Mouse (Mus musculus): ENCODE data around the gene Dnah11. TPM values are rescaled to one million over a fixed set of nuclear protein-coding genes. Genes with fewer than 3 reads are reported as not detected.

The Dnah11 gene
- total and polyA plus RNA-seq, 3 experiments = 0.11 to 0.77 TPM; not detected in 1

GRCm38 (mm10) chr12:118164785-118165184 lies 34.1 kb downstream of the Dnah11 start:
- H3K79me2 ChIP-seq (ENCODE audit: control insufficient read depth, insufficient read depth, low read length, poor library complexity) = no peaks in the 10 kb centered on the region
- H3K4me3 ChIP-seq (ENCODE audit: control insufficient read depth in 1 of 2, insufficient read depth in 1 of 2, low read depth in 2 of 2, low read length in 2 of 2) = no peak overlapping the region
- H3K36me3 ChIP-seq (ENCODE audit: control insufficient read depth in 1 of 2, insufficient read depth in 2 of 2, low read length in 2 of 2) = no peaks in the 10 kb centered on the region
- no peaks in the 10 kb centered on the region for H3K9me3 ChIP-seq (replicated peaks; ENCODE audit: insufficient read depth, low read length)
- no peak for TF ChIP-seq RAD21 (IDR thresholded peaks at IDR 0.05; ENCODE audit: low read depth, low read length)
- TF ChIP-seq JUND (IDR thresholded peaks at IDR 0.05; ENCODE audit: low read depth, low read length) = no peak
- TF ChIP-seq HCFC1 (IDR thresholded peaks at IDR 0.05; ENCODE audit: low read depth, low read length) = no peak
- no peak overlapping the region for H3K27ac ChIP-seq (ENCODE audit: control insufficient read depth, low read depth, low read length)
- H3K4me1 ChIP-seq (ENCODE audit: control insufficient read depth in 1 of 2, insufficient read depth in 2 of 2, low read length in 2 of 2) = no peaks in the 10 kb centered on the region
- H3K9ac ChIP-seq (ENCODE audit: control insufficient read depth, low read depth, low read length, poor library complexity, severe bottlenecking) = no peak overlapping the region
- H3K27me3 ChIP-seq (ENCODE audit: control insufficient read depth in 1 of 2, insufficient read depth in 2 of 2, low read length in 2 of 2) = peaks cover 6 to 18% of the 10 kb centered on the region in 2 experiments
- no peak for DNase-seq (ENCODE audit: low read depth, low spot score)

GRCm38 (mm10) chr12:118156986-118157385 lies 41.9 kb downstream of the Dnah11 start:
- DNase-seq (ENCODE audit: low read depth, low spot score) = no peak
- no peak overlapping the region for H3K9ac ChIP-seq (ENCODE audit: control insufficient read depth, low read depth, low read length, poor library complexity, severe bottlenecking)
- H3K4me3 ChIP-seq (ENCODE audit: control insufficient read depth in 1 of 2, insufficient read depth in 1 of 2, low read depth in 2 of 2, low read length in 2 of 2) = no peak overlapping the region
- H3K79me2 ChIP-seq (ENCODE audit: control insufficient read depth, insufficient read depth, low read length, poor library complexity) = no peaks in the 10 kb centered on the region
- H3K27me3 ChIP-seq (ENCODE audit: control insufficient read depth in 1 of 2, insufficient read depth in 2 of 2, low read length in 2 of 2) = peaks cover 13% of the 10 kb centered on the region in 2 experiments
- H3K9me3 ChIP-seq (replicated peaks; ENCODE audit: insufficient read depth, low read length) = no peaks in the 10 kb centered on the region
- TF ChIP-seq TBP (IDR thresholded peaks at IDR 0.05; ENCODE audit: low read depth, low read length) (no peak), E2F4 (IDR thresholded peaks at IDR 0.05; ENCODE audit: borderline replicate concordance, low read depth, low read length) (no peak), CHD1 (IDR thresholded peaks at IDR 0.05; ENCODE audit: low read depth, low read length) (no peak), SIN3A (IDR thresholded peaks at IDR 0.05; ENCODE audit: low read length) (no peak), USF1 (IDR thresholded peaks at IDR 0.05; ENCODE audit: low read depth, low read length) (no peak), SMC3 (IDR thresholded peaks at IDR 0.05; ENCODE audit: low read depth, low read length) (no peak), POLR2AphosphoS5 (IDR thresholded peaks at IDR 0.05; ENCODE audit: borderline replicate concordance, low read depth, low read length) (no peak), MEF2A (IDR thresholded peaks at IDR 0.05; ENCODE audit: extremely low read depth, insufficient replicate concordance, low read depth, low read length, poor library complexity, severe bottlenecking) (no peak), POLR2A (IDR thresholded peaks at IDR 0.05; ENCODE audit: control insufficient read depth in 1 of 2, insufficient read depth in 1 of 2, low read depth in 1 of 2, low read length in 2 of 2, poor library complexity in 1 of 2) (no peak), MAFK (IDR thresholded peaks at IDR 0.05; ENCODE audit: borderline replicate concordance, low read depth, low read length) (no peak), JUND (IDR thresholded peaks at IDR 0.05; ENCODE audit: low read depth, low read length) (no peak), TAL1 (IDR thresholded peaks at IDR 0.05; ENCODE audit: low read length) (no peak), MAX (IDR thresholded peaks at IDR 0.05; ENCODE audit: low read length) (no peak), USF2 (IDR thresholded peaks at IDR 0.05; ENCODE audit: borderline replicate concordance in 1 of 2, insufficient read depth in 1 of 2, low read depth in 1 of 2, low read length in 2 of 2) (no peak), TCF12 (IDR thresholded peaks at IDR 0.05; ENCODE audit: low read depth, low read length) (no peak), RAD21 (IDR thresholded peaks at IDR 0.05; ENCODE audit: low read depth, low read length) (no peak), KAT2A (conservative IDR thresholded peaks at IDR 0.05; ENCODE audit: low read depth, low read length) (no peak), ETS1 (IDR thresholded peaks at IDR 0.05; ENCODE audit: low read depth, low read length) (no peak), ZKSCAN1 (IDR thresholded peaks at IDR 0.05; ENCODE audit: low read depth, low read length) (no peak)
- no peak overlapping the region for H3K27ac ChIP-seq (ENCODE audit: control insufficient read depth, low read depth, low read length)
- no peaks in the 10 kb centered on the region for H3K4me1 ChIP-seq (ENCODE audit: control insufficient read depth in 1 of 2, insufficient read depth in 2 of 2, low read length in 2 of 2)
- H3K36me3 ChIP-seq (ENCODE audit: control insufficient read depth in 1 of 2, insufficient read depth in 2 of 2, low read length in 2 of 2) = no peaks in the 10 kb centered on the region
